Mouse (Mus musculus) olfactory bulb, adult 2 months (tissue): ENCODE results near the gene Pdss2.

Experiments
- CTCF ChIP-seq: fragments of 200-500 bp; IDR thresholded peaks from 2 replicates; pipeline ENCODE4 v1.5.1; 2012; ENCODE audit warnings: low read depth, mild to moderate bottlenecking, low read length, moderate library complexity; ENCODE audit not compliant: insufficient read depth
- POLR2A ChIP-seq: fragments of 200-500 bp; IDR thresholded peaks from 2 replicates; pipeline ENCODE4 v1.6.1; 2012; ENCODE audit warnings: mild to moderate bottlenecking, low read depth, low read length, moderate library complexity; ENCODE audit not compliant: insufficient read depth

DNA sequence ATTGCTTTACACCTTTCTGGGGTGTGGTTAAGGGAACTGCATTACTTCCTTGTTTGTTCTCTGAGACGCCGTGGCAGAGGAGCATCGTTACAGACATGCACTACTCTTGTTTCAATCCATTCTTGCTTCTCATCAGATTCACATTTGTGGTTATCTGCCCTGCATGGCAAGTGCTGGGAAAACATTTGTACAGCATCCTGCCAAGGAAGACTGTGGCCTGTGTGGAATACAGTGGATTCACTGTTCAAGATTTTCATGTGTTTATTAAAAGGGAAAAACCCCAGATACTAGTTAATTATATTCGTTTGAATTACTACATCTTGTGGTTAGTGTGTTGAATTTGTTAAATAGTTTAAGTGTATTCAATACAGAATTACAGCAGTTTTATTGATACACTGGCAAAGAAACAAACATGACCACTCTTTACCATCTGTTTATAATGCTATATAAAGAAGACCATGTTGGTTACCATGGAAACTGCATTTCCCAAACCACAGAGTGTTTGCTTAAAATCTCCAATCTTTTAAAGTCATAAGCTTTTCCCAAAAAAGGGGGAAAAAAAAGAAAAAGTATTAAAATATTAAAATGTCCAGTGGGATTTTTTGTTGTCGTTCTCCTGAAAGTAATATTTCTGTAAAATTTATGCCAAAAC lies 58.5 kb downstream of the Pdss2 start:
- TF ChIP-seq POLR2A = no peak
- TF ChIP-seq CTCF = no peak
